9 mouse cellular contexts compared by ENCODE assay signal in genomic region chr17:85688236-85688910, GRCm38 (mm10). TPM values are rescaled to one million over a fixed set of nuclear protein-coding genes. Genes with fewer than 3 reads are reported as not detected.
DNase-seq lines count a peak whose midpoint lies in the region; ATAC-seq and TF ChIP-seq lines count a peak whose summit lies in the region.
"Had no signal": no experiment of that assay in that cellular context is flagged by ENCODE, and none has a peak within 500 bp of the region (broad histone marks: within the 10 kb centered on the region; RNA-seq: fewer than 3 reads in every experiment).

Gene Six2 (minus strand): TSS chr17:85688274.

- peak within 1 kb of the TSS; percentile 58 for H3K4me2 ChIP-seq in forebrain, postnatal 0 days (ENCODE audit: low read depth)
- peak within 1 kb of the TSS; percentile 52 for H3K4me2 ChIP-seq in hindbrain, embryonic 13.5 days

- DNase-seq in thymus, adult 2 months, result no peak
- DNase-seq in thymus, postnatal 4 days, result no peak
- DNase-seq in forebrain, postnatal 0 days, result no peak
- no peak for DNase-seq in lung, adult 2 months
- DNase-seq in skeletal muscle tissue, adult 2 months (ENCODE audit: low read depth, low spot score), result peak; percentile 75
- no peak for DNase-seq in left cerebral cortex, postnatal 25 days (ENCODE audit: low spot score in 2 of 2)
- no peak for DNase-seq in adrenal gland, adult 8-10 months

- no peak for TF ChIP-seq POLR2A in thymus, adult 2 months (IDR thresholded peaks at IDR 0.05; ENCODE audit: control insufficient read depth, extremely low read depth, insufficient read depth, low read length, poor library complexity)
- no peak for TF ChIP-seq POLR2A in lung, adult 2 months (IDR thresholded peaks at IDR 0.05; ENCODE audit: borderline replicate concordance, extremely low read depth, low read depth, low read length)

- peak within 1 kb of the TSS; percentile 13; the same call in 1 of the 2 replicates for H3K27ac ChIP-seq in thymus, adult 2 months (ENCODE audit: control insufficient read depth, insufficient read depth, low read length)
- H3K27ac ChIP-seq in forebrain, postnatal 0 days (ENCODE audit: low read depth, low read length), result no peak within 1 kb of the TSS
- H3K27ac ChIP-seq in hindbrain, embryonic 13.5 days, result 0 out of 2 replicates have a peak within 1 kb of the TSS, but pooled peaks have one; percentile 30

- H3K4me1 ChIP-seq in thymus, adult 2 months (replicated peaks; ENCODE audit: control insufficient read depth, insufficient read depth, low read length), result no peaks in the 10 kb centered on the region
- no peaks in the 10 kb centered on the region for H3K4me1 ChIP-seq in forebrain, postnatal 0 days (ENCODE audit: insufficient read depth)
- H3K4me1 ChIP-seq in hindbrain, embryonic 13.5 days (replicated peaks), result peaks cover 19% of the 10 kb centered on the region
- peaks cover 6% of the 10 kb centered on the region for H3K4me1 ChIP-seq in lung, adult 2 months (ENCODE audit: control insufficient read depth, insufficient read depth, low read length)

- no peaks in the 10 kb centered on the region for H3K36me3 ChIP-seq in thymus, adult 2 months (ENCODE audit: control insufficient read depth, insufficient read depth, low read length)
- no peaks in the 10 kb centered on the region for H3K36me3 ChIP-seq in forebrain, postnatal 0 days (ENCODE audit: insufficient read depth)
- H3K36me3 ChIP-seq in hindbrain, embryonic 13.5 days, result no peaks in the 10 kb centered on the region

- H3K9ac ChIP-seq in forebrain, postnatal 0 days, result no peak within 1 kb of the TSS
- peak within 1 kb of the TSS; percentile 49 for H3K9ac ChIP-seq in hindbrain, embryonic 13.5 days

- 0 out of 2 replicates have a peak, but pooled peaks cover under 1% of the 10 kb centered on the region for H3K9me3 ChIP-seq in forebrain, postnatal 0 days (ENCODE audit: low read length)
- H3K9me3 ChIP-seq in hindbrain, embryonic 13.5 days, result no peaks in the 10 kb centered on the region

- ATAC-seq in forebrain, postnatal 0 days, result peak; percentile 63
- peak; percentile 84 for ATAC-seq in hindbrain, embryonic 13.5 days (ENCODE audit: low FRiP score)

- intact Hi-C loops in left cerebral cortex, postnatal 25 days (cut with DNase I), result loop anchor here (5.0 kb wide), 1 partner anchor 81 kb away; no protein-coding TSS in a partner anchor

- no peak for TF ChIP-seq CTCF in thymus, adult 2 months (IDR thresholded peaks at IDR 0.05; ENCODE audit: borderline replicate concordance, control insufficient read depth, extremely low read depth, insufficient read depth, low read length, poor library complexity)
- TF ChIP-seq CTCF in forebrain, postnatal 0 days (IDR thresholded peaks at IDR 0.05; ENCODE audit: low read depth), result no peak
- TF ChIP-seq CTCF in lung, adult 2 months (IDR thresholded peaks at IDR 0.05; ENCODE audit: insufficient read depth, low read length), result no peak

- 5% methylated on average over 55 of the region's 55 CpGs for WGBS in thymus, adult 2 months
- WGBS in forebrain, postnatal 0 days, result under 1% methylated on average over 55 of the region's 55 CpGs
- under 1% methylated on average over 55 of the region's 55 CpGs for WGBS in hindbrain, embryonic 13.5 days
- 2% methylated on average over 55 of the region's 55 CpGs for WGBS in lung, adult 2 months

- peaks cover 8% of the 10 kb centered on the region; the same call in 1 of the 2 replicates for H3K27me3 ChIP-seq in thymus, adult 2 months (ENCODE audit: control insufficient read depth, insufficient read depth, low read length)
- peaks cover 78% of the 10 kb centered on the region for H3K27me3 ChIP-seq in forebrain, postnatal 0 days (ENCODE audit: insufficient read depth, low read length)
- peaks cover 99% of the 10 kb centered on the region for H3K27me3 ChIP-seq in hindbrain, embryonic 13.5 days

- peak within 1 kb of the TSS; percentile 5 for H3K4me3 ChIP-seq in thymus, adult 2 months (ENCODE audit: control insufficient read depth, insufficient read depth, low read length)
- peak within 1 kb of the TSS; percentile 38 for H3K4me3 ChIP-seq in forebrain, postnatal 0 days (ENCODE audit: low read depth, low read length)
- H3K4me3 ChIP-seq in hindbrain, embryonic 13.5 days, result peak within 1 kb of the TSS; percentile 37
- H3K4me3 ChIP-seq in lung, adult 2 months (replicated peaks; ENCODE audit: extremely low read depth, low read depth, low read length), result peak within 1 kb of the TSS; percentile 39

RNA-seq across cellular contexts. Expression of gene Six2, which starts in this region (rescaled TPM):
- polyA plus RNA-seq in thymus, adult 2 months (2012; rRNA removed), result 11.8 and 14.4 TPM in 2 replicates
- total RNA-seq in forebrain, postnatal 0 days (2014; rRNA removed), result 0.92 and 1.1 TPM in 2 replicates
- polyA plus RNA-seq in forebrain, postnatal 0 days (2015; fragmentation: Nextera tagmentation; extraction: Ambion mirVana), result 0.39 and 0.70 TPM in 2 replicates
- polyA plus RNA-seq in hindbrain, embryonic 13.5 days (2015; fragmentation: Nextera tagmentation; extraction: Ambion mirVana), result 1.0 and 1.1 TPM in 2 replicates
- polyA plus RNA-seq in lung, adult 2 months (2012; rRNA removed), result 0.18 and 0.37 TPM in 2 replicates
- total RNA-seq in left cerebral cortex, postnatal 25 days (2021), result under 1 TPM; 0.80 to 0.87 TPM
- total RNA-seq in adrenal gland, adult 8-10 months (2022), result under 1 TPM in 1 of 4 experiments, not detected in 3; 0.17 TPM
- total RNA-seq: neutrophil, adult 5-6 weeks had no signal
